In the genomic region with DNA sequence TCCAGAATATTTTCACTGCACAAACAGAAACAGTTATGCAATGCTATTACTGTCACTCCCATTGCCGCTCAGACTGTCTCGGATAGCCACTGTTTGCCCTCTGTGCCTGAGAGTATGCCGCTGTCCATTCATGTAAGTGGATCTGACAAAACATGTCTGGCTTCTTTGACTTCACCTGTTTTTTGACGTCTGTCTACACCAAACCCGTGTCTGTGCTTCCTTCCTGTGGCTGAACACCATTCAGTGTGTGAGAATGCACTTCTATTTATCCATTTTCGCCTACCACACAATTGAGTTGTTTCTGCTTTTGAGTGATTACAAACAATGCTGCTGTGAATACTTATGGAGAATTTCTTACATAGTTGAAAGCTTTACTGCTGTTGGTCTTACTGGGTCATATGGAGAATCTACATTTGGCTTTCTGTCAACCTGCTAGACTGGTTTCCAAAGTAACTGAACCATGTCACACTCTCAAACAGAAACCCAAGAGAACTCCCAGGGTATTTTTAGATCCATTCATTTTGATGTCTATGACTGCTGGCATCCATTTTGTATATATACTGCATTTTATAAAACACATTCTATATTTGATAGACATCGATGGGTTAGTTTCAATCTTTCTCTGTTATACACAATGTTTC, we compare ENCODE assay signal across 1 mouse cellular context.
TF ChIP-seq lines count a peak whose summit lies in the region.

No protein-coding gene starts in this region.

TF ChIP-seq in CH12.LX, 34 proteins besides CTCF, POLR2A, EP300 and RAD21:
- TF ChIP-seq MYC (IDR thresholded peaks at IDR 0.05; ENCODE audit: low read depth, low read length) (no peak), RCOR1 (conservative IDR thresholded peaks at IDR 0.05; ENCODE audit: low read depth, low read length) (no peak), JUND (conservative IDR thresholded peaks at IDR 0.05; ENCODE audit: low read depth, low read length) (no peak), ELF1 (IDR thresholded peaks at IDR 0.05; ENCODE audit: low read depth, low read length) (no peak), TBP (conservative IDR thresholded peaks at IDR 0.05; ENCODE audit: low read depth, low read length) (no peak), MAZ (IDR thresholded peaks at IDR 0.05; ENCODE audit: low read depth, low read length) (no peak), UBTF (IDR thresholded peaks at IDR 0.05; ENCODE audit: low read depth, low read length) (no peak), ZC3H11A (IDR thresholded peaks at IDR 0.05; ENCODE audit: low read depth, low read length) (no peak), JUN (IDR thresholded peaks at IDR 0.05; ENCODE audit: insufficient read depth, low read depth, low read length) (no peak), E2F4 (IDR thresholded peaks at IDR 0.05; ENCODE audit: insufficient replicate concordance, low read depth, low read length) (no peak), USF2 (conservative IDR thresholded peaks at IDR 0.05; ENCODE audit: low read depth, low read length) (no peak), SIN3A (IDR thresholded peaks at IDR 0.05; ENCODE audit: low read length) (no peak), CHD1 (IDR thresholded peaks at IDR 0.05; ENCODE audit: low read depth, low read length) (no peak), USF1 (IDR thresholded peaks at IDR 0.05; ENCODE audit: low read depth, low read length) (no peak), KAT2A (IDR thresholded peaks at IDR 0.05; ENCODE audit: insufficient replicate concordance, low read length) (no peak)
